Mouse (Mus musculus): ENCODE results near the gene Gm10392.

The Gm10392 gene

GRCm38 (mm10) chr11:77508068-77509021 lies 10.7 kb downstream of the Gm10392 start:
- DNase-seq (ENCODE audit: extremely low spot score, low read depth, low spot score): no peak

GRCm38 (mm10) chr11:77507426-77507825 lies 11.6 kb downstream of the Gm10392 start:
- no peak for DNase-seq (ENCODE audit: extremely low spot score, low read depth, low spot score)

- DNase-seq (ENCODE audit: extremely low spot score, low read depth, low spot score): no peak
These were observed 12.1 kb downstream of the Gm10392 start for GRCm38 (mm10) chr11:77506941-77507340.

- no peak for DNase-seq (ENCODE audit: extremely low spot score, low read depth, low spot score)
These were observed 12.7 kb downstream of the Gm10392 start for GRCm38 (mm10) chr11:77506273-77506672.

- DNase-seq (ENCODE audit: extremely low spot score, low read depth, low spot score): no peak
These were observed 13.6 kb downstream of the Gm10392 start for GRCm38 (mm10) chr11:77505291-77505980.

- no peak for DNase-seq (ENCODE audit: extremely low spot score, low read depth, low spot score)
These were observed 14.6 kb downstream of the Gm10392 start for GRCm38 (mm10) chr11:77504377-77504776.

- no peak for DNase-seq (ENCODE audit: extremely low spot score, low read depth, low spot score)
These were observed 15.5 kb downstream of the Gm10392 start for GRCm38 (mm10) chr11:77503511-77503910.

GRCm38 (mm10) chr11:77502481-77502880 lies 16.5 kb downstream of the Gm10392 start:
- no peak for DNase-seq (ENCODE audit: extremely low spot score, low read depth, low spot score)

DNA sequence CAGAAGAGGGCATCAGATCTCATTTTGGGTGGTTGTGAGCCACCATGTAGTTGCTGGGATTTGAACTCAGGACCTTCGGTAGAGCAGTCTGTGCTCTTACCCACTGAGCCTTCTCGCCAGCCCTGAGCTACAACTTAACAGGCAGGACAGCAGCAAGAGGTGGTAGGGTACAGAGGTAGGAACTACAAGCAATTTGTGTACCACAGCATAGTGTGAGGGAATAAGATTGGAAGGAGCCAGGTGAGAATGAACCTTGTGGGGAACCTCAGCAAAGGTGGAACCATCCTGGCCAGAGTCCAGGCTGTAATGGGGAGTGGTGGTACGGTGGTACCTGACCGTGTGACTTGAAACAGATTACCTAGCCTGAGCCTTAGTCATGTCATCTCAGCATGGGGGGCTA lies 17.0 kb downstream of the Gm10392 start:
- no peak for DNase-seq (ENCODE audit: extremely low spot score, low read depth, low spot score)

GRCm38 (mm10) chr11:77501392-77501791 lies 17.6 kb downstream of the Gm10392 start:
- DNase-seq (ENCODE audit: extremely low spot score, low read depth, low spot score): no peak

GRCm38 (mm10) chr11:77500361-77501325 lies 18.4 kb downstream of the Gm10392 start:
- no peak for DNase-seq (ENCODE audit: extremely low spot score, low read depth, low spot score)

DNA sequence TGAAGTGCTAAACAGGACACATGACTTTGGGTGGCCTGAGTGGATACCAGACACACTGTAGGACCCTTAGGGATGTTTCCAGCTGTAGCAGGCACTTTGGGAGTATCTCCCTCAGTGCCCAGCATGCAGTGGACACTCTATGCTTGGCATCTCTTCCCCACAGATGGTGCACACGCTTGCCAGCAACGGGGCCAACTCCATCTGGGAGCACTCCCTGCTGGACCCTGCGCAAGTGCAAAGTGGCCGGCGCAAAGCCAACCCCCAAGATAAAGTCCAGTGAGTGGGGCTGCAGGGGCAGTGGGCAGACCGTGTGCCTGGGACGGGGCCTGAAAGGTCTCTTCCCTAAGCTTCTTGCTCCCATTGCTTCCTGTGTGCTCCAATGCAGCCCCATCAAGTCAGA lies 19.6 kb downstream of the Gm10392 start:
- DNase-seq (ENCODE audit: extremely low spot score, low read depth, low spot score): no peak

- DNase-seq (ENCODE audit: extremely low spot score, low read depth, low spot score): no peak
These were observed 20.5 kb downstream of the Gm10392 start for GRCm38 (mm10) chr11:77498261-77499139.

- no peak for DNase-seq (ENCODE audit: extremely low spot score, low read depth, low spot score)
These were observed 21.1 kb downstream of the Gm10392 start for GRCm38 (mm10) chr11:77497851-77498250.

- peak; percentile 73 for DNase-seq (ENCODE audit: extremely low spot score, low read depth, low spot score)
These were observed 21.6 kb downstream of the Gm10392 start for GRCm38 (mm10) chr11:77497341-77497756.

GRCm38 (mm10) chr11:77495507-77495906 lies 23.5 kb downstream of the Gm10392 start:
- DNase-seq (ENCODE audit: extremely low spot score, low read depth, low spot score): no peak

- no peak for DNase-seq (ENCODE audit: extremely low spot score, low read depth, low spot score)
These were observed 24.2 kb downstream of the Gm10392 start for GRCm38 (mm10) chr11:77494782-77495181.

DNA sequence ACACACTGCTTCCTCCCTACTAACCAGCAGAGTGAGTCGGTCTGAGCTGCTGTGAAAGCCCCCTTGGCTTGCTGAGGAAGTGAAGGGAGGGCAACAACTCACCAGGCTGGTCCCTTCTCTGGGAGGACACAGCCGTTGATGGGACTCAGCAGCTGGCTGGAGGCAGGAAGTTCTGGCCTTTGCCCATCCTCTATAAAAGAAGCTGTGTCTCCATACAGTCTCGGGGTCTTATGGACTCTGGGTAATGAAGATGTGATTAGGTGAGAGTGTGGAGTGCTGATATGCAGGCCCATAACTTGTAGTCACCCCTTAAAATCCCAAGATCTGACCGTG lies 24.7 kb downstream of the Gm10392 start:
- DNase-seq (ENCODE audit: extremely low spot score, low read depth, low spot score): no peak

DNA sequence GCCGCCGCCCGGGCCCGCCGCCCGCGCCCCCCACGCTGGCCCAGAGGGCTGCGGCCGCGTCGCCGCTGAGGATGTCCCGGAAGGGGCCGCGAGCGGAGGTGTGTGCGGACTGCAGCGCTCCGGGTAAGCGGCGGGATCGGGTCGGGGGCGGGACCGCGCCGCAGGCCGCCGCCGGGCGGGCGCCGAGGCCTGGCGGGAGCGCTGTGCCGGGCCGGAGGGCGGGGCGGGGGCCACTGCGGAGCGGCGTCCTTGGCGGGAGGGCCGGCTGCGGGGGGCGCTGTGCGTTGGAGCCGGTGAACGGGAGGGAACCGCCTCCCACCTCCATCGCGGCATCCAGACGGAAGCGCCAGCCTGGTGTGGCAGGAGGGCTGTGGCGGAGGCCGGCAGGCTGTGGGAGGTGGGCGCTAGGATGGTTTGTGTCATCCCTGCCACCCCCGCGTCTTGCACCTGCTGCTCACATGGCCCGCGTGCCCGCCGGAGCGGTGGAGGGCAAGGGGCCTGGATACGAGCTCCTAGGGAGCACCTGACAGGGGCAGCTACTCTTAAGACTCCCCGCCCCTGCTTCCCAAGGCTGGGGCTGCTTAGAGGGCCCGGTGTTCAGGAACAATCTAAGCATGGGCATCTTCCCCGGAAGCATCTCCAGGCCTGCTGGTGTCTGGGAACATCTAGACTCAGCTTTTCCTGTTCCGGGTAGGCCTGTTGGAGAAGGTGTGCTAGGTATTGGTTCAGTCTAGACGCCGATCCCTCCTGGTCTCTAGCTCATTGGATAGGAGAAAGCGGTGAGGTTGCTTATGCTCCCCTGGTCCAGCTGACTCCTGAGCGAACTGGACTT lies 25.3 kb downstream of the Gm10392 start, which contains the start of gene Git1:
Gene Git1, plus strand, starts transcription at position 51 of the 832 bp plus-strand sequence.
- DNase-seq (ENCODE audit: extremely low spot score, low read depth, low spot score): no peak

All from hindlimb bud, embryonic 11.5 days (tissue).